Mouse (Mus musculus): ENCODE measurements around the gene Itpr3. TPM values are rescaled to one million over a fixed set of nuclear protein-coding genes. Genes with fewer than 3 reads are reported as not detected.

Gene Itpr3
- polyA plus RNA-seq, 1 experiment from 2014 or later: 2.9 TPM

GRCm38 (mm10) chr17:27027460-27028283, 29.4 kb upstream of the Itpr3 start:
- peaks cover 37% of the 10 kb centered on the region for H3K36me3 ChIP-seq
- H3K9me3 ChIP-seq: no peaks in the 10 kb centered on the region
- peak overlapping the region; percentile 97 for H3K27ac ChIP-seq
- no peaks in the 10 kb centered on the region for H3K27me3 ChIP-seq (ENCODE audit: insufficient read depth, poor library complexity, severe bottlenecking)
- H3K4me1 ChIP-seq: peaks cover 32% of the 10 kb centered on the region
- peak overlapping the region; percentile 80 for H3K4me3 ChIP-seq
- no peak for DNase-seq (ENCODE audit: low spot score)
- 33% methylated on average over 12 of the region's 12 CpGs for WGBS

- Histone ChIP-seq H3K36me3 (peaks cover 31% of the 10 kb centered on the region), H3K9me3 (no peaks in the 10 kb centered on the region), H3K4me1 (peaks cover 33% of the 10 kb centered on the region), H3K27me3 (ENCODE audit: insufficient read depth, poor library complexity, severe bottlenecking) (no peaks in the 10 kb centered on the region), H3K27ac (peak overlapping the region; percentile 97), H3K4me3 (peak overlapping the region; percentile 80)
- WGBS: under 1% methylated on average over 19 of the region's 19 CpGs
- DNase-seq (ENCODE audit: low spot score): peak; percentile 96
Observed at GRCm38 (mm10) chr17:27028284-27028795, 28.8 kb upstream of the Itpr3 start.

- 59% methylated on average over 4 of the region's 4 CpGs for WGBS
- H3K9me3 ChIP-seq: no peaks in the 10 kb centered on the region
- H3K27ac ChIP-seq: peak within 1 kb of the TSS; percentile 97
- DNase-seq (ENCODE audit: low spot score): no peak
- H3K27me3 ChIP-seq (ENCODE audit: insufficient read depth, poor library complexity, severe bottlenecking): no peaks in the 10 kb centered on the region
- peaks cover 32% of the 10 kb centered on the region for H3K4me1 ChIP-seq
- H3K36me3 ChIP-seq: peaks cover 25% of the 10 kb centered on the region
- peak within 1 kb of the TSS; percentile 80 for H3K4me3 ChIP-seq
Observed at GRCm38 (mm10) chr17:27028909-27029308, 28.2 kb upstream of the Itpr3 start, which contains the start of gene Bak1. Gene Bak1 (minus strand): TSS chr17:27029009.

GRCm38 (mm10) chr17:27029431-27029830, 27.7 kb upstream of the Itpr3 start:
- 81% methylated on average over 14 of the region's 14 CpGs for WGBS

GRCm38 (mm10) chr17:27030896-27031295, 26.2 kb upstream of the Itpr3 start:
- Histone ChIP-seq H3K4me1 (peaks cover 32% of the 10 kb centered on the region), H3K27ac (no peak overlapping the region), H3K4me3 (no peak overlapping the region), H3K36me3 (peaks cover 5% of the 10 kb centered on the region), H3K9me3 (no peaks in the 10 kb centered on the region), H3K27me3 (ENCODE audit: insufficient read depth, poor library complexity, severe bottlenecking) (0 out of 2 replicates have a peak, but pooled peaks cover 7% of the 10 kb centered on the region)
- WGBS: 92% methylated on average over 4 of the region's 4 CpGs
- DNase-seq (ENCODE audit: low spot score): no peak

More at GRCm38 (mm10) chr17:27029431-27029830, 27.7 kb upstream of the Itpr3 start:
- Histone ChIP-seq H3K27me3 (ENCODE audit: insufficient read depth, poor library complexity, severe bottlenecking) (no peaks in the 10 kb centered on the region), H3K9me3 (no peaks in the 10 kb centered on the region), H3K4me1 (peaks cover 32% of the 10 kb centered on the region), H3K36me3 (peaks cover 20% of the 10 kb centered on the region), H3K27ac (no peak overlapping the region), H3K4me3 (no peak overlapping the region)
- no peak for DNase-seq (ENCODE audit: low spot score)

GRCm38 (mm10) chr17:27032328-27032727, 24.8 kb upstream of the Itpr3 start:
- 54% methylated on average over 7 of the region's 7 CpGs for WGBS
- no peak for DNase-seq (ENCODE audit: low spot score)
- Histone ChIP-seq H3K9me3 (no peaks in the 10 kb centered on the region), H3K27me3 (ENCODE audit: insufficient read depth, poor library complexity, severe bottlenecking) (peaks cover 13% of the 10 kb centered on the region; the same call in 1 of the 2 replicates), H3K4me1 (peaks cover 38% of the 10 kb centered on the region), H3K4me3 (peak overlapping the region; percentile 27), H3K36me3 (no peaks in the 10 kb centered on the region), H3K27ac (peak overlapping the region; percentile 23; the same call in 1 of the 2 replicates)

GRCm38 (mm10) chr17:27032869-27033268, 24.2 kb upstream of the Itpr3 start:
- peak; percentile 92 for DNase-seq (ENCODE audit: low spot score)
- Histone ChIP-seq H3K4me3 (peak overlapping the region; percentile 27), H3K27ac (peak overlapping the region; percentile 42; the same call in 1 of the 2 replicates), H3K9me3 (no peaks in the 10 kb centered on the region), H3K36me3 (no peaks in the 10 kb centered on the region), H3K4me1 (peaks cover 36% of the 10 kb centered on the region), H3K27me3 (ENCODE audit: insufficient read depth, poor library complexity, severe bottlenecking) (peaks cover 13% of the 10 kb centered on the region; the same call in 1 of the 2 replicates)
- WGBS: under 1% methylated on average over 14 of the region's 14 CpGs

- Histone ChIP-seq H3K27me3 (ENCODE audit: insufficient read depth, poor library complexity, severe bottlenecking) (peaks cover 13% of the 10 kb centered on the region), H3K4me1 (peaks cover 61% of the 10 kb centered on the region), H3K27ac (peak overlapping the region; percentile 56), H3K4me3 (no peak overlapping the region), H3K36me3 (no peaks in the 10 kb centered on the region), H3K9me3 (no peaks in the 10 kb centered on the region)
- 66% methylated on average over 7 of the region's 7 CpGs for WGBS
- no peak for DNase-seq (ENCODE audit: low spot score)
Observed at GRCm38 (mm10) chr17:27036465-27036864, 20.6 kb upstream of the Itpr3 start.

- Histone ChIP-seq H3K9me3 (no peaks in the 10 kb centered on the region), H3K27ac (peak overlapping the region; percentile 73), H3K27me3 (ENCODE audit: insufficient read depth, poor library complexity, severe bottlenecking) (peaks cover 13% of the 10 kb centered on the region), H3K4me1 (peaks cover 60% of the 10 kb centered on the region), H3K36me3 (no peaks in the 10 kb centered on the region), H3K4me3 (peak overlapping the region; percentile 24; the same call in 1 of the 2 replicates)
- 33% methylated on average over 18 of the region's 18 CpGs for WGBS
- DNase-seq (ENCODE audit: low spot score): peak; percentile 74
Observed at GRCm38 (mm10) chr17:27038335-27039050, 18.6 kb upstream of the Itpr3 start.

GRCm38 (mm10) chr17:27039432-27040102, 17.5 kb upstream of the Itpr3 start:
- Histone ChIP-seq H3K27me3 (ENCODE audit: insufficient read depth, poor library complexity, severe bottlenecking) (peaks cover 13% of the 10 kb centered on the region), H3K36me3 (no peaks in the 10 kb centered on the region), H3K9me3 (no peaks in the 10 kb centered on the region), H3K27ac (peak overlapping the region; percentile 86), H3K4me1 (peaks cover 60% of the 10 kb centered on the region), H3K4me3 (no peak overlapping the region)
- DNase-seq (ENCODE audit: low spot score): no peak
- WGBS: 64% methylated on average over 10 of the region's 10 CpGs

- DNase-seq (ENCODE audit: low spot score): peak; percentile 76
- Histone ChIP-seq H3K4me1 (peaks cover 60% of the 10 kb centered on the region), H3K9me3 (no peaks in the 10 kb centered on the region), H3K27me3 (ENCODE audit: insufficient read depth, poor library complexity, severe bottlenecking) (peaks cover 10% of the 10 kb centered on the region), H3K27ac (peak overlapping the region; percentile 86), H3K4me3 (peak overlapping the region; percentile 38), H3K36me3 (no peaks in the 10 kb centered on the region)
- 13% methylated on average over 20 of the region's 20 CpGs for WGBS
Observed at GRCm38 (mm10) chr17:27040304-27041045, 16.6 kb upstream of the Itpr3 start.

Data from heart, embryonic 10.5 days (tissue).